ENCODE assay signal across 9 mouse cellular contexts in genomic region chr3:127446173-127446572, GRCm38 (mm10). TPM values are rescaled to one million over a fixed set of nuclear protein-coding genes. Genes with fewer than 3 reads are reported as not detected.
DNase-seq lines count a peak whose midpoint lies in the region; ATAC-seq and TF ChIP-seq lines count a peak whose summit lies in the region.
"Had no signal": no experiment of that assay in that cellular context is flagged by ENCODE, and none has a peak within 500 bp of the region (broad histone marks: within the 10 kb centered on the region; RNA-seq: fewer than 3 reads in every experiment).

No protein-coding gene starts in this region.

- peak; percentile 90 for TF ChIP-seq CTCF in Patski (IDR thresholded peaks at IDR 0.05)

- H3K36me3 ChIP-seq in liver, embryonic 12.5 days, result no peaks in the 10 kb centered on the region
- no peaks in the 10 kb centered on the region for H3K36me3 ChIP-seq in neural tube, embryonic 12.5 days
- H3K36me3 ChIP-seq: embryonic facial prominence, embryonic 15.5 days had no signal

- ATAC-seq in Patski, result peak; percentile 73
- ATAC-seq in liver, embryonic 12.5 days, result 0 out of 2 replicates have a peak, but pooled peaks have one; percentile 32
- peak; percentile 63; the same call in 1 of the 2 replicates for ATAC-seq in neural tube, embryonic 12.5 days (ENCODE audit: low FRiP score, low read depth)

- H3K4me3 ChIP-seq in liver, embryonic 12.5 days, result no peak overlapping the region
- H3K4me3 ChIP-seq in neural tube, embryonic 12.5 days, result no peak overlapping the region
- H3K4me3 ChIP-seq: embryonic facial prominence, embryonic 15.5 days had no signal

- in situ Hi-C loops in Patski (cut with MboI; ENCODE audit: low pct_unique_long_range_greater_than_20kb), result loop anchor here (5.0 to 10.0 kb wide), 3 partner anchors 106 to 309 kb away; partner anchors contain the start of genes Larp7 and Zgrf1

- no peaks in the 10 kb centered on the region for H3K27me3 ChIP-seq in Patski
- no peaks in the 10 kb centered on the region for H3K27me3 ChIP-seq in liver, embryonic 12.5 days (replicated peaks)
- H3K27me3 ChIP-seq in neural tube, embryonic 12.5 days (replicated peaks), result no peaks in the 10 kb centered on the region
- H3K27me3 ChIP-seq: embryonic facial prominence, embryonic 15.5 days had no signal

- CTCF ChIA-PET in Patski (lab: Charles Lee), result interaction anchor here (0.8 to 1.4 kb wide), 2 partner anchors 20 to 134 kb away, joined by 3 to 4 read pairs; no protein-coding TSS in a partner anchor

- H3K4me2 ChIP-seq in liver, embryonic 12.5 days, result no peak overlapping the region
- H3K4me2 ChIP-seq in neural tube, embryonic 12.5 days (replicated peaks), result no peak overlapping the region
- H3K4me2 ChIP-seq: embryonic facial prominence, embryonic 15.5 days had no signal

- no peak overlapping the region for H3K9ac ChIP-seq in liver, embryonic 12.5 days
- no peak overlapping the region for H3K9ac ChIP-seq in neural tube, embryonic 12.5 days
- H3K9ac ChIP-seq: embryonic facial prominence, embryonic 15.5 days had no signal

- DNase-seq in 3134 (ENCODE audit: extremely low read depth, insufficient read length, low spot score) (peak; percentile 18), Patski (ENCODE audit: low read depth, low spot score) (peak; percentile 25)
- peak; percentile 54 to 58 for DNase-seq in cerebellum, postnatal 36 days
- DNase-seq in gastrocnemius, adult 8-10 months (ENCODE audit: low spot score in 2 of 2), result peak; percentile 27
- DNase-seq in kidney, postnatal 14 days, result peak; percentile 32
- DNase-seq in thymus, postnatal 0 days (ENCODE audit: low spot score), result peak; percentile 33

- H3K4me1 ChIP-seq in liver, embryonic 12.5 days, result no peaks in the 10 kb centered on the region
- H3K4me1 ChIP-seq in neural tube, embryonic 12.5 days, result no peaks in the 10 kb centered on the region
- H3K4me1 ChIP-seq: embryonic facial prominence, embryonic 15.5 days had no signal

- WGBS in liver, embryonic 12.5 days (ENCODE audit: insufficient replicate concordance), result 42% methylated on average over 5 of the region's 5 CpGs
- WGBS in neural tube, embryonic 12.5 days, result 46% methylated on average over 5 of the region's 5 CpGs

- H3K27ac ChIP-seq in liver, embryonic 12.5 days, result no peak overlapping the region
- no peak overlapping the region for H3K27ac ChIP-seq in neural tube, embryonic 12.5 days
- H3K27ac ChIP-seq: embryonic facial prominence, embryonic 15.5 days had no signal

- H3K9me3 ChIP-seq in liver, embryonic 12.5 days (replicated peaks), result no peaks in the 10 kb centered on the region
- no peaks in the 10 kb centered on the region for H3K9me3 ChIP-seq in neural tube, embryonic 12.5 days
- H3K9me3 ChIP-seq: embryonic facial prominence, embryonic 15.5 days had no signal

- POLR2A ChIA-PET in Patski (lab: Charles Lee), result no interaction called here

RNA-seq across cellular contexts. Expression of gene Ank2, which starts 53.0 kb away (rescaled TPM):
- polyA plus RNA-seq in Patski (2021), result 47.7 TPM
- total RNA-seq in gastrocnemius, adult 8-10 months (2022), result 100 to 1,000 TPM in 3 of 4 experiments, 10 to 100 TPM in 1; 96.2 to 128 (median 111) TPM
- 9.0 and 10.1 TPM in 2 replicates for polyA plus RNA-seq in liver, embryonic 12.5 days (2016; fragmentation: Nextera tagmentation; extraction: Ambion mirVana)
- polyA plus RNA-seq in neural tube, embryonic 12.5 days (2016; fragmentation: Nextera tagmentation; extraction: Ambion mirVana), result 95.2 and 106 TPM in 2 replicates
- polyA plus RNA-seq in thymus, postnatal 0 days (2015; fragmentation: Nextera tagmentation; extraction: Ambion mirVana), result 1.3 TPM in 2 replicates
